Mouse (Mus musculus): Measurements from ENCODE around the gene Cd248.

Gene Cd248

GRCm38 (mm10) chr19:5106731-5107191, 38.9 kb downstream of the Cd248 start, which contains the start of gene Rab1b:
Gene Rab1b (minus strand): TSS chr19:5107072.
- peak; percentile 96 for DNase-seq (ENCODE audit: low read depth, low spot score)

GRCm38 (mm10) chr19:5107556-5108270, 39.8 kb downstream of the Cd248 start:
- no peak for DNase-seq (ENCODE audit: low read depth, low spot score)

GRCm38 (mm10) chr19:5108271-5108575, 40.3 kb downstream of the Cd248 start:
- DNase-seq (ENCODE audit: low read depth, low spot score) = no peak

- DNase-seq (ENCODE audit: low read depth, low spot score) = no peak
Measured at GRCm38 (mm10) chr19:5108702-5109101, 40.8 kb downstream of the Cd248 start.

- no peak for DNase-seq (ENCODE audit: low read depth, low spot score)
Measured at GRCm38 (mm10) chr19:5109659-5110453, 42.0 kb downstream of the Cd248 start.

- no peak for DNase-seq (ENCODE audit: low read depth, low spot score)
Measured at GRCm38 (mm10) chr19:5113783-5114182, 45.9 kb downstream of the Cd248 start.

- DNase-seq (ENCODE audit: low read depth, low spot score) = no peak
Measured at GRCm38 (mm10) chr19:5117494-5118383, 49.9 kb downstream of the Cd248 start.

GRCm38 (mm10) chr19:5118384-5118698, 50.5 kb downstream of the Cd248 start, which contains the start of gene Klc2:
Gene Klc2 (minus strand): TSS chr19:5118560.
- DNase-seq (ENCODE audit: low read depth, low spot score) = no peak

Data from brain, embryonic 18.5 days (tissue).